Mouse (Mus musculus) hindbrain, postnatal 0 days (tissue): Measurements from ENCODE around the gene Treh. TPM values are rescaled to one million over a fixed set of nuclear protein-coding genes. Genes with fewer than 3 reads are reported as not detected.

Source experiments
- ATAC-seq: fragments of 200-750 bp; cut with Nextera tagmentation; 2 replicates; pipeline ENCODE4 v1.8.0; 2017; ENCODE audit warnings: mild to moderate bottlenecking, moderate TSS enrichment, moderate library complexity
- DNase-seq: peaks from one replicate; pipeline ENCODE4 v3.0.0-alpha.2; 2015; ENCODE audit warnings: low spot score
- H3K27ac ChIP-seq: fragments of 300-500 bp; sonication (generic); 2 replicates; pipeline ENCODE4 v1.5.1; 2014; ENCODE audit warnings: mild to moderate bottlenecking
- H3K27me3 ChIP-seq: fragments of 300-500 bp; sonication (generic); 2 replicates; pipeline ENCODE4 v1.6.1; 2014; ENCODE audit warnings: low read length, mixed read lengths; ENCODE audit not compliant: insufficient read depth
- H3K36me3 ChIP-seq: fragments of 300-500 bp; sonication (generic); 2 replicates; pipeline ENCODE4 v1.6.1; 2014; ENCODE audit warnings: low read length, mixed read lengths; ENCODE audit not compliant: insufficient read depth
- H3K4me1 ChIP-seq: fragments of 300-500 bp; sonication (generic); 2 replicates; pipeline ENCODE4 v1.6.1; 2014; ENCODE audit warnings: antibody characterized with exemption, low read length, mixed read lengths; ENCODE audit not compliant: insufficient read depth
- H3K4me2 ChIP-seq: fragments of 300-500 bp; sonication (generic); 2 replicates; pipeline ENCODE4 v1.6.1; 2014; ENCODE audit warnings: low read depth, mild to moderate bottlenecking, low read length, moderate library complexity, mixed read lengths
- H3K4me3 ChIP-seq: fragments of 300-500 bp; sonication (generic); 2 replicates; pipeline ENCODE4 v1.5.1; 2014; ENCODE audit warnings: low read length
- H3K9ac ChIP-seq: fragments of 300-500 bp; sonication (generic); replicated peaks from 2 replicates; pipeline ENCODE4 v1.6.1; 2014; ENCODE audit warnings: mild to moderate bottlenecking, low read length, moderate library complexity, mixed read lengths
- H3K9me3 ChIP-seq: fragments of 300-500 bp; sonication (generic); 2 replicates; pipeline ENCODE4 v1.6.1; 2016; ENCODE audit warnings: low read length, mixed read lengths
- CTCF ChIP-seq: IDR thresholded peaks from 2 replicates; pipeline ENCODE4 v1.5.1; 2016; ENCODE audit warnings: antibody characterized with exemption, control low read depth, low read depth
- WGBS: fragments of 180-500 bp; shearing (Covaris S2); extraction: QIAGEN DNeasy Blood & Tissue Kit; methylation state at CpG from one replicate; pipeline ENCODE4 v1.1.7; 2014; 5-methylcytosine and 5-hydroxymethylcytosine counted together
- polyA plus RNA-seq: library from polyadenylated mRNA; unstranded; fragments of >200 nt; fragmentation: Nextera tagmentation; extraction: Ambion mirVana; gene quantifications from 2 replicates; pipeline ENCODE4 v1.2.1, GENCODE M21; 2015
- total RNA-seq: library from RNA; depleted of rRNA; stranded (reverse); fragments of >200 nt; gene quantifications from 2 replicates; pipeline ENCODE4 v1.2.3, GENCODE M21; 2014

Treh gene
- total and polyA plus RNA-seq, 2 experiments from 2014 or later, result not detected

DNA sequence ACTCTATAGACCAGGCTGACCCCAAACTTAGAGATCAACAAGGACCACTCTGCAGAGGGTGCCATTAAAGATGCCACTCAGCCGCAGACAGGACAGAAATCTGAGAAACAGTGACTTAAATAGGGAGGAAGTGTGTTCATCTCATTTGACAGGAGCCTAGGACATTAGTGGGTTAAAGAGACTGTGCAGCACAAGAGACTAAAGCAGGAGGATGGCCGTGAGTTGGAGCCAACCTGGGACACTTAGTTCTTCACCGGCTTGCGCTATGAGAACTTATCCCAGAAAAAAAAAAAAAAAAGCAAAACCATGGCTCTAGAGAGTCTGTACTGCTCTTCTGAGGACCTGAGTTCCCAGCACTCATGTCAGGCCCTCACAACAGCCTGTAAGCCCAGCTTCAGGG is 25.4 kb upstream of the Treh start:
- Histone ChIP-seq H3K9me3 (no peaks in the 10 kb centered on the region), H3K9ac (no peak overlapping the region), H3K4me1 (no peaks in the 10 kb centered on the region), H3K27me3 (no peaks in the 10 kb centered on the region), H3K4me3 (no peak overlapping the region), H3K4me2 (no peak overlapping the region), H3K36me3 (no peaks in the 10 kb centered on the region), H3K27ac (no peak overlapping the region)
- DNase-seq (no peak), ATAC-seq (no peak)
- WGBS, result 82% methylated on average over 4 of the region's 4 CpGs
- TF ChIP-seq CTCF, result no peak

DNA sequence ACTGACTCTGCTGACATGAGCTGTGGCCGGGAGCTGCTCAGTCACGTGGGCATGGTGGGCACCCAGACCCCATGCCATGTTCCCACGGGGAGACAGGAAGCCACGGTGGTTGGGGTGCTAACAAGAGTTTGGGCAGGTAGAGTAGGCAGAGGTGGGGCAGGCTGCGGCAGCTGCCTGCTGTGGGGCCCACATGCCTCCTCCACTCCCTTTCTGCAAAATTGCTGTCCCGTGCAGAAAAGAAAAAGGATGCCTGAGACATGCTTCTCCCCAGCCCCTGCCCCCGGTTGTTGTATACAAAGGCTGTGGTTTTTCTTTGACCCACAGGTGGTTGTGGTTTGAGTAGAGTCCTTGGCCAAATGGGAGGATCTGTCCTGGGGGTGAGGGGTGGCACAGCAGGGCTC is 24.2 kb upstream of the Treh start:
- WGBS, result 71% methylated on average over 7 of the region's 7 CpGs
- H3K4me3 ChIP-seq, result no peak overlapping the region
- H3K4me1 ChIP-seq, result no peaks in the 10 kb centered on the region
- no peaks in the 10 kb centered on the region for H3K36me3 ChIP-seq
- TF ChIP-seq CTCF, result no peak
- no peak overlapping the region for H3K9ac ChIP-seq
- H3K27me3 ChIP-seq, result no peaks in the 10 kb centered on the region
- ATAC-seq (no peak), DNase-seq (no peak)
- no peaks in the 10 kb centered on the region for H3K9me3 ChIP-seq
- no peak overlapping the region for H3K27ac ChIP-seq
- H3K4me2 ChIP-seq, result no peak overlapping the region

DNA sequence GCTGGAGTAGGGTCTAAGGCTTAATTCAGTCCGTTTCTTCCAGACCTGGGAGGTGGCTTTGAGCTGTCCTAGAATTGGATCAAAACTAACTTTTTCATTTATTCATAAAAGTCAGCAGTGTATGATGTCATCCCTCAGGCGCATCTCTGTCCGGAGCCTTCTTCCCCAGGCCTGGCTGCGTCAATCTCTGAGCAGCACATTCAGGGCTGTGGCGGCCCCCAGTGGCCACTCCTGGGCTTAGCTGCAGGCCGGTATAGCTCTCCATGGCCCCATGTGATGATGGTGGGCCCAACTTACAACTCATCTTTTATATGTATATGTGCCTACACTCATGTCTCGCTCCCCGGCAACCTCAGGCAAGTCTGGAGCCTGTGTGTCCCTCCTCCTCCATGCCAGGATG is 21.0 kb upstream of the Treh start:
- TF ChIP-seq CTCF, result peak; percentile 90
- H3K27me3 ChIP-seq, result no peaks in the 10 kb centered on the region
- no peak overlapping the region for H3K4me3 ChIP-seq
- no peak overlapping the region for H3K9ac ChIP-seq
- H3K4me2 ChIP-seq, result no peak overlapping the region
- DNase-seq (peak; percentile 81), ATAC-seq (peak; percentile 87)
- no peak overlapping the region for H3K27ac ChIP-seq
- no peaks in the 10 kb centered on the region for H3K36me3 ChIP-seq
- H3K9me3 ChIP-seq, result no peaks in the 10 kb centered on the region
- WGBS, result 9% methylated on average over 8 of the region's 8 CpGs
- H3K4me1 ChIP-seq, result no peaks in the 10 kb centered on the region

DNA sequence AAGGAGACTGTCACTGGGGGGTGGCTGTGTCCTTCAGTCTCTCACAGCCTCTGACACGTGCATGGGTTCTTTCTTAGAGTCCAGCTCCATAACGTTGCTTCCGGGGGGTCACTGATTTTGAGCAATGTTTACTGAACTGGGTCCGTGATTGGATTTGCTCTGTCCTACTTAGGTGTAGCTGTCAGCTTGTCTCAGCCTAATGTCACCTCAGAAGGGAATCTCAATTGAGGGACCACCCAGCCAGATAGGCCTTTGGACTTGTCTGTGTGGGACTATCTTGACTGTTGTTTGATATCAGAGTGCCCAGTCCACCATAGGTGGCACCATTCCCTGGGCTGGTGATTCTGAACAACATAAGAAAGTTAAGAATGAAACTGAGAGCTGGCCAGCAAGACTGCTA is 19.1 kb upstream of the Treh start:
- Histone ChIP-seq H3K36me3 (no peaks in the 10 kb centered on the region), H3K4me1 (no peaks in the 10 kb centered on the region), H3K4me2 (no peak overlapping the region), H3K9me3 (no peaks in the 10 kb centered on the region), H3K9ac (no peak overlapping the region), H3K4me3 (no peak overlapping the region), H3K27ac (no peak overlapping the region), H3K27me3 (no peaks in the 10 kb centered on the region)
- no peak for DNase-seq
- TF ChIP-seq CTCF, result no peak
- ATAC-seq, result no peak
- 68% methylated on average over 4 of the region's 4 CpGs for WGBS

DNA sequence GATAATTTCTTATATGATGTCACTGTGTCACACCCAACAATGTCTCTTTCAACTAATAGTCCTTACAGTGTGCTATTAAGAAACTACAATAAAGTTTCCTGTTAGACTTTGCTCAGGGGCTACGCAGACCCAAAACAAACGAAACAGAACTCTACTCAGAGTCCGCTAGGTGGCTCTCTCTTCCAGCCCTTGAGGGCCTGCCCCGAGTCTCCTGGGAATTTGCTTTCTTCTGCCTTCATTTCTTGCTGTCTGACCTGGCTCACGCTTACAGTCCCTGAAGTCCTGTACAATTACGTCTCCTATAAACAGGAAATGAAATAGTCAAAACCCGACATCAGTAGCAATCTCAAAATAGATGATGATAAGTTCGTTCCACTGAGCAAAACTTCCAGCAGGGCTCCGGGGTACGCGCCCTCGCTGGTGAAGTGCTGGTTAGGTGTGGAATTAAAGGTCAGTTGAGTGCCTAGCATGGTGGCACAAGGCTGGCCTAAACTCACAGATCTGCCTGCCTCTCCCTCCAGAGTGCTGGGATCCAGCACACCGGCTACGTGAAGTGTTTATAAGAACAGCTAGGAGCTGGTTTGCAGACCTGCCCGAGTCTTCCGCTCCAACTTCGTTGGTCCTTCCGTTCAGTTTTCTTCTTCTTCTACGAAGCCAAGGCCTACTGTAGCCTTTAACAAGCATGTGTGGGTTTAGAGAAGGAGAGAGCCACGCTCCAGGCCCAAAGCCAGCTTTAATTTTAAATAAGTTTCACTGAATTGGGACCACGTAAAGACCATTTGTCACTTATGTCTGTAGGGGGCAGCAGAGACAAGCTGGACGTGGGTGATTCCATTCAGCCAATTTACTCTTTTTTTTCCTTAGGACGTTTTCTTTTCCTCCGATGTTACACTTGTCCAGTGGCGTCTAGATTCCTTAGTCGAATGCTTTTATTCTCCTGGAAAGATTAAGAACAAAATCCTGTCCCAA is 17.7 kb upstream of the Treh start:
- no peak overlapping the region; the same call in 1 of the 2 replicates for H3K4me3 ChIP-seq
- H3K27ac ChIP-seq, result no peak overlapping the region
- no peaks in the 10 kb centered on the region for H3K36me3 ChIP-seq
- H3K4me1 ChIP-seq, result no peaks in the 10 kb centered on the region
- 23% methylated on average over 26 of the region's 26 CpGs for WGBS
- no peak overlapping the region for H3K9ac ChIP-seq
- DNase-seq (peak; percentile 93), ATAC-seq (peak; percentile 59)
- no peaks in the 10 kb centered on the region for H3K27me3 ChIP-seq
- H3K4me2 ChIP-seq, result peak overlapping the region; percentile 47
- no peaks in the 10 kb centered on the region for H3K9me3 ChIP-seq
- TF ChIP-seq CTCF, result peak; percentile 81

DNA sequence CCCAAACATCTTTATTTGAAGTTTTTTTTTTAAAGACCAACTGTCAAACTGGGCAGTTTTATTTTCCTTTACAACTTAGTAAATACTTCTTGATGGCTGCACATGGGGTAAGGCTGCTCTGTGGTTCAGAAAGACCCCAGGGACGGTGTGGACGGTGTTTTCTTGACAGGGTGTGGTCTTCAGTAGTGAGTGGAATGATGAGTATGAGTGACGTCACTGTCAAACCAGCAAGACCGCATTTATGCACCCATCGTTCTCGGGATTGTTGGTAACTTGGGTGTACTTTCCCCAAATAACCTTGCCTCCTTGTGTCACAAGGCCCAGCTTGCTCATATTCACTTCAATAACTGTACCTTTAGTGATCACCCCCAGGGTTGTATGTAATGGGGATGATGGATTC is 9.3 kb upstream of the Treh start:
- no peaks in the 10 kb centered on the region for H3K27me3 ChIP-seq
- TF ChIP-seq CTCF, result no peak
- no peak overlapping the region for H3K4me3 ChIP-seq
- H3K4me2 ChIP-seq, result no peak overlapping the region
- 90% methylated on average over 6 of the region's 6 CpGs for WGBS
- H3K27ac ChIP-seq, result no peak overlapping the region
- no peaks in the 10 kb centered on the region for H3K4me1 ChIP-seq
- H3K36me3 ChIP-seq, result no peaks in the 10 kb centered on the region
- no peak overlapping the region for H3K9ac ChIP-seq
- no peaks in the 10 kb centered on the region for H3K9me3 ChIP-seq
- ATAC-seq (no peak), DNase-seq (no peak)

DNA sequence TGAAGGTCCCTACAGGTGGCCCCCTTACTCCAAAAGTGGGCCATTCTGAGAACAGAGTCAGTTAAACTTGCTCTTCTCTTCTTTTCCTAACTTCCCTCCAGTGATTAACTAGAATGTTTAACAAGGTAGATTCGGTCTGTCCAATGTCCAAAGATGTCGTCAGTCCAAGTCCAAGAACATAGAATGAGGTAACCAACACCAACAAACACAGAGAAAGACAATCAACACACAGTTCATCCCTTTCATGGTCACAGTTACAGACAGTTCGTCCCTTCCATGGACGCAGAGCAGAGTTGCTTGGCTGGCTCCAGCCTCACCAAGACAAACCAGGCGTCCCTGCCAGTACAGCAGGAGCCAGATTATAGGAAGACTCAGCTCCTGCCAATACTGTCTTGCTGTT is 1.6 kb upstream of the Treh start:
- H3K27me3 ChIP-seq, result no peaks in the 10 kb centered on the region
- H3K9me3 ChIP-seq, result no peaks in the 10 kb centered on the region
- WGBS, result 87% methylated on average over 5 of the region's 5 CpGs
- no peak overlapping the region for H3K27ac ChIP-seq
- no peaks in the 10 kb centered on the region for H3K36me3 ChIP-seq
- ATAC-seq, result no peak
- no peak for DNase-seq
- H3K4me2 ChIP-seq, result no peak overlapping the region
- TF ChIP-seq CTCF, result no peak
- no peak overlapping the region for H3K4me3 ChIP-seq
- H3K4me1 ChIP-seq, result no peaks in the 10 kb centered on the region
- no peak overlapping the region for H3K9ac ChIP-seq
